ENCODE assay signal across 19 mouse cellular contexts in the genomic region with DNA sequence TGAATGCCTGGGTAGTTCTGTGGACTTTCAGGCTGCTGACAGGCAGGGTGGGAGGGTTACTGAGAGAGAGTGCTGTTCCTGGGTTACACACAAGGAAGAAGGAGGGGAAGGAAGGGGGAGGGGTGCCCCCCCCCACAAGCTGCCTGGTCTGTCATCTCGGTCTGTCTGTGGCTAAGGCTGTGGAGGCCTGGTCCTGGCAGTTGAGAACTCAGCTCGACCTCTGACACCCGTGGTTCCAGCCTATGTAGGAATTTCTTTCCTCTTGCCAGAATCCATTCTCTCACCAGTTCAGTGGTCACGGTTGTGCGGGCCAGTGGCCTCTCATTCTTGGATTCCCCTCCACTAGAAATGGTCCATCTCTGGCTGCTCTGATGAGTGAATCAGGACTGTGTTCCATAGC. TPM values are rescaled to one million over a fixed set of nuclear protein-coding genes. Genes with fewer than 3 reads are reported as not detected.
DNase-seq lines count a peak whose midpoint lies in the region; ATAC-seq lines count a peak whose summit lies in the region.
"Had no signal": no experiment of that assay in that cellular context is flagged by ENCODE, and none has a peak within 500 bp of the region (broad histone marks: within the 10 kb centered on the region; RNA-seq: fewer than 3 reads in every experiment).

No protein-coding gene starts in this region.

- no peaks in the 10 kb centered on the region for H3K9me3 ChIP-seq in kidney, embryonic 14.5 days (ENCODE audit: control insufficient read depth, low read length)
- H3K9me3 ChIP-seq: embryonic facial prominence, embryonic 13.5 days; limb, embryonic 13.5 days; midbrain, embryonic 15.5 days; stomach, embryonic 15.5 days had no signal

- peak; percentile 66; the same call in 1 of the 2 replicates for ATAC-seq in common myeloid progenitor, adult 5-6 weeks (replicated peaks; ENCODE audit: low read depth, poor library complexity, severe bottlenecking)
- 0 out of 2 replicates have a peak, but pooled peaks have one; percentile 60 for ATAC-seq in kidney, embryonic 14.5 days (ENCODE audit: low FRiP score, low TSS enrichment)
- ATAC-seq in CD4-positive, CD25-positive, alpha-beta regulatory T cell, adult 4 months, result no peak
- ATAC-seq: activated CD4-positive, CD25-positive, alpha-beta regulatory T cell, adult 4 months; midbrain, embryonic 15.5 days had no signal

- H3K4me1 ChIP-seq in kidney, embryonic 14.5 days (ENCODE audit: control insufficient read depth, insufficient read depth, low read length), result no peaks in the 10 kb centered on the region
- H3K4me1 ChIP-seq: embryonic facial prominence, embryonic 13.5 days; limb, embryonic 13.5 days; midbrain, embryonic 15.5 days; stomach, embryonic 15.5 days had no signal

- WGBS in kidney, embryonic 14.5 days, result 52% methylated on average over 5 of the region's 5 CpGs

- no peak overlapping the region for H3K27ac ChIP-seq in kidney, embryonic 14.5 days (ENCODE audit: low read depth, low read length)
- H3K27ac ChIP-seq: embryonic facial prominence, embryonic 13.5 days; heart, adult 2 months; layer of hippocampus, adult 2 months; limb, embryonic 13.5 days; liver, embryonic 14.5 days; midbrain, embryonic 15.5 days; stomach, embryonic 15.5 days had no signal

- no peaks in the 10 kb centered on the region for H3K36me3 ChIP-seq in kidney, embryonic 14.5 days (ENCODE audit: control insufficient read depth, insufficient read depth, low read length)
- H3K36me3 ChIP-seq: embryonic facial prominence, embryonic 13.5 days; limb, embryonic 13.5 days; midbrain, embryonic 15.5 days; stomach, embryonic 15.5 days had no signal

- no peak overlapping the region for H3K4me3 ChIP-seq in kidney, embryonic 14.5 days (ENCODE audit: low read length)
- H3K4me3 ChIP-seq: embryonic facial prominence, embryonic 13.5 days; heart, adult 2 months; layer of hippocampus, adult 2 months; limb, embryonic 13.5 days; midbrain, embryonic 15.5 days; stomach, embryonic 15.5 days had no signal

- DNase-seq in Muller cell, postnatal 12 days (ENCODE audit: inconsistent ontology term), result peak; percentile 98
- DNase-seq in kidney, postnatal 4 days, result peak; percentile 53 to 65
- no peak for DNase-seq in frontal cortex, postnatal 10 days (ENCODE audit: low spot score in 2 of 2)
- DNase-seq in adrenal gland, postnatal 4 days (ENCODE audit: low spot score in 2 of 2), result no peak
- DNase-seq: adrenal gland, postnatal 36 days; cerebellum, adult 9-11 months; gastrocnemius, postnatal 10 days; heart, adult 2 months; spleen, adult 18-20 months had no signal

- no peak overlapping the region for H3K9ac ChIP-seq in kidney, embryonic 14.5 days (ENCODE audit: low read depth, low read length)
- H3K9ac ChIP-seq: embryonic facial prominence, embryonic 13.5 days; limb, embryonic 13.5 days; liver, embryonic 14.5 days; midbrain, embryonic 15.5 days; stomach, embryonic 15.5 days had no signal

- H3K27me3 ChIP-seq in kidney, embryonic 14.5 days (ENCODE audit: control insufficient read depth, insufficient read depth, low read length), result no peaks in the 10 kb centered on the region
- H3K27me3 ChIP-seq: embryonic facial prominence, embryonic 13.5 days; limb, embryonic 13.5 days; midbrain, embryonic 15.5 days; stomach, embryonic 15.5 days had no signal

- H3K4me2 ChIP-seq in kidney, embryonic 14.5 days (replicated peaks; ENCODE audit: low read depth, low read length), result no peak overlapping the region
- H3K4me2 ChIP-seq: embryonic facial prominence, embryonic 13.5 days; limb, embryonic 13.5 days; midbrain, embryonic 15.5 days; stomach, embryonic 15.5 days had no signal

RNA-seq across cellular contexts. Expression of gene Appbp2, which starts 29.7 kb away (rescaled TPM):
- 28.9 and 39.4 TPM in 2 replicates for total RNA-seq in common myeloid progenitor, adult 5-6 weeks (2017)
- polyA plus RNA-seq in kidney, embryonic 14.5 days (2014; fragmentation: Nextera tagmentation; extraction: Ambion mirVana), result 44.2 and 64.6 TPM in 2 replicates
- 10 to 100 TPM; 15.0 to 19.2 TPM for polyA plus RNA-seq in CD4-positive, CD25-positive, alpha-beta regulatory T cell, adult 4 months (2017; shearing (Covaris generic))
- 10 to 100 TPM; 58.8 to 59.0 TPM for total RNA-seq in adrenal gland, postnatal 4 days (2021)

RNA-seq across cellular contexts. Expression of gene Ppm1d, which starts 46.4 kb away (rescaled TPM):
- total RNA-seq in common myeloid progenitor, adult 5-6 weeks (2017), result 12.1 and 16.6 TPM in 2 replicates
- polyA plus RNA-seq in kidney, embryonic 14.5 days (2014; fragmentation: Nextera tagmentation; extraction: Ambion mirVana), result 18.0 and 22.1 TPM in 2 replicates
- polyA plus RNA-seq in CD4-positive, CD25-positive, alpha-beta regulatory T cell, adult 4 months (2017; shearing (Covaris generic)), result 1 to 10 TPM; 3.0 to 5.2 TPM
- total RNA-seq in adrenal gland, postnatal 4 days (2021), result 10 to 100 TPM; 23.3 to 24.7 TPM

Comparison
In these comparisons a context has a peak if more than half of its experiments do, and no peak if none do; other contexts are left out.
1. DNase-seq: peak in Muller cell, postnatal 12 days (single experiment) and kidney, postnatal 4 days (2 of 2); none in frontal cortex, postnatal 10 days (0 of 2) and adrenal gland, postnatal 4 days (0 of 2).